8 mouse cellular contexts compared by ENCODE assay signal in the genomic region with DNA sequence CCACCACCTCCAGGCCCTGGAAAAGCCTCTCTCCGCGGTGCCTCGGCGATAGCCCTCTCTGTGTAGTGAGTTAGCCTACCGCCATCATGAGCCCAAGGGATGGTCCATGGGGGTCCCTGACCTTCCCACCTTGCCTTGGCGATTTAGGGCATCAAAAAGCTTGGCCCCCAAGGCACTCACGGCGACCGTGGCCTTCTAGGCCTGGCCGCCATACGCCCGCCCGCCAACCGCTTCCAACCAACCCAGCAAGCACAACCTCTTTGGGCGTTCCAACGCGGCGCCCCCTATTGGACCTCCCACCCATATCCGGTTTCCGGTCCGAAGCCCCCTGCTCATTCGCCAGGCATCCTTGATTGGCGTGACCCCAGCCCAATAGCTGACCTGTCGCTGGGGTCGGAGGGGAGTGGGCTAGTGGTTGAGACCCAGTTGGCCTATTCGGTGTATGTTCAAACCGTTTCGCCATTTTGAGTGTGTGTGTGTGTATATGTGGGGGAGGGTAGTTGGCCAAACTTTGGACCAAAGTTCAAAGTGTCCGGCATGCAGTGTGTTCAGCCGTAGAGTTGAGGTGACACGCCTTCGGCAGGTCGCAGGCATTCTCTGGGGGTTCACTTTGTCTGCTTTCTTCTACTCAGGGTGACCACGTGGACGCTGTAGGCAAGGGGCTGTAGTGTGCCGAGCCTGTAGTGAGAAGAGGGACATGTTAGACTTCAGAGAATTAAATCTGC. TPM values are rescaled to one million over a fixed set of nuclear protein-coding genes. Genes with fewer than 3 reads are reported as not detected.
A peak's percentile ranks its signal among the peaks of the same experiment; 100 is the strongest.
DNase-seq lines count a peak whose midpoint lies in the region; ATAC-seq and TF ChIP-seq lines count a peak whose summit lies in the region.

No protein-coding gene starts in this region.

- H3K9me3 ChIP-seq in forebrain, embryonic 15.5 days = peaks cover 9% of the 10 kb centered on the region
- H3K9me3 ChIP-seq in intestine, embryonic 15.5 days = peaks cover 24% of the 10 kb centered on the region
- no peaks in the 10 kb centered on the region; the same call in 1 of the 2 replicates for H3K9me3 ChIP-seq in lung, postnatal 0 days (ENCODE audit: low read length)

- no peak for TF ChIP-seq CTCF in lung, adult 2 months (IDR thresholded peaks at IDR 0.05; ENCODE audit: insufficient read depth, low read length)
- no peak for TF ChIP-seq CTCF in lung, postnatal 0 days (IDR thresholded peaks at IDR 0.05)

- no peak for TF ChIP-seq EP300 in lung, postnatal 0 days (IDR thresholded peaks at IDR 0.05)

- TF ChIP-seq POLR2A in lung, adult 2 months (IDR thresholded peaks at IDR 0.05; ENCODE audit: borderline replicate concordance, extremely low read depth, low read depth, low read length) = no peak

- peak overlapping the region; percentile 62 for H3K4me2 ChIP-seq in forebrain, embryonic 15.5 days (replicated peaks)
- peak overlapping the region; percentile 70 for H3K4me2 ChIP-seq in intestine, embryonic 15.5 days (replicated peaks)
- peak overlapping the region; percentile 60 for H3K4me2 ChIP-seq in lung, postnatal 0 days (replicated peaks; ENCODE audit: low read depth, low read length)

- H3K27ac ChIP-seq in forebrain, embryonic 15.5 days (replicated peaks) = peak overlapping the region; percentile 89
- H3K27ac ChIP-seq in intestine, embryonic 15.5 days = peak overlapping the region; percentile 81
- H3K27ac ChIP-seq in lung, postnatal 0 days (ENCODE audit: low read length) = no peak overlapping the region

- peak; percentile 90 for ATAC-seq in forebrain, embryonic 15.5 days (replicated peaks)
- peak; percentile 91 for ATAC-seq in intestine, embryonic 15.5 days
- peak; percentile 83 for ATAC-seq in lung, postnatal 0 days

- no peak for DNase-seq in lung, adult 2 months
- DNase-seq in lung, postnatal 25 days (ENCODE audit: low spot score) = no peak
- DNase-seq in brain, adult 2 months (ENCODE audit: low read depth, low spot score) = peak; percentile 53
- DNase-seq in lung, postnatal 0 days (ENCODE audit: low spot score) = peak; percentile 73
- peak; percentile 81 for DNase-seq in ovary, postnatal 36 days (ENCODE audit: low spot score)
- DNase-seq in urinary bladder, postnatal 25 days (ENCODE audit: low spot score) = no peak

- peaks cover 32% of the 10 kb centered on the region for H3K27me3 ChIP-seq in forebrain, embryonic 15.5 days
- H3K27me3 ChIP-seq in intestine, embryonic 15.5 days (replicated peaks) = peaks cover 27% of the 10 kb centered on the region
- peaks cover 17% of the 10 kb centered on the region for H3K27me3 ChIP-seq in lung, postnatal 0 days (replicated peaks; ENCODE audit: insufficient read depth, low read length)

- 41% methylated on average over 36 of the region's 36 CpGs for WGBS in lung, adult 2 months
- 53% methylated on average over 36 of the region's 36 CpGs for whole genome bisulfite sequencing in forebrain, embryonic 15.5 days
- 52% methylated on average over 36 of the region's 36 CpGs for WGBS in intestine, embryonic 15.5 days
- 57% methylated on average over 36 of the region's 36 CpGs for WGBS in lung, postnatal 0 days

- H3K4me3 ChIP-seq in lung, adult 2 months (replicated peaks; ENCODE audit: extremely low read depth, low read depth, low read length) = peak overlapping the region; percentile 44
- H3K4me3 ChIP-seq in forebrain, embryonic 15.5 days = peak overlapping the region; percentile 67
- peak overlapping the region; percentile 58 for H3K4me3 ChIP-seq in intestine, embryonic 15.5 days (replicated peaks)
- peak overlapping the region; percentile 40 for H3K4me3 ChIP-seq in lung, postnatal 0 days (ENCODE audit: low read depth, low read length)

- H3K4me1 ChIP-seq in lung, adult 2 months (ENCODE audit: control insufficient read depth, insufficient read depth, low read length) = no peaks in the 10 kb centered on the region
- H3K4me1 ChIP-seq in forebrain, embryonic 15.5 days = peaks cover 63% of the 10 kb centered on the region
- peaks cover 24% of the 10 kb centered on the region for H3K4me1 ChIP-seq in intestine, embryonic 15.5 days (replicated peaks)
- no peaks in the 10 kb centered on the region; the same call in 1 of the 2 replicates for H3K4me1 ChIP-seq in lung, postnatal 0 days (ENCODE audit: insufficient read depth, low read depth, low read length)

- no peaks in the 10 kb centered on the region for H3K36me3 ChIP-seq in forebrain, embryonic 15.5 days
- H3K36me3 ChIP-seq in intestine, embryonic 15.5 days = peaks cover 14% of the 10 kb centered on the region
- no peaks in the 10 kb centered on the region for H3K36me3 ChIP-seq in lung, postnatal 0 days (ENCODE audit: insufficient read depth, low read length)

- peak overlapping the region; percentile 74 for H3K9ac ChIP-seq in forebrain, embryonic 15.5 days (replicated peaks)
- peak overlapping the region; percentile 69 for H3K9ac ChIP-seq in intestine, embryonic 15.5 days
- H3K9ac ChIP-seq in lung, postnatal 0 days (replicated peaks; ENCODE audit: low read depth) = 0 out of 2 replicates have a peak overlapping the region, but pooled peaks have one; percentile 32

RNA-seq across cellular contexts. Expression of a gene that starts 11.2 kb away (rescaled TPM):
- 897 and 1,050 TPM in 2 replicates for polyA plus RNA-seq in lung, adult 2 months (2012; rRNA removed)
- 1,144 and 1,250 TPM in 2 replicates for polyA plus RNA-seq in forebrain, embryonic 15.5 days (2015; fragmentation: Nextera tagmentation; extraction: Ambion mirVana)
- polyA plus RNA-seq in intestine, embryonic 15.5 days (2015; fragmentation: Nextera tagmentation; extraction: Ambion mirVana) = 1,496 and 1,641 TPM in 2 replicates
- polyA plus RNA-seq in lung, postnatal 0 days (2015; fragmentation: Nextera tagmentation; extraction: Ambion mirVana) = 1,238 and 1,252 TPM in 2 replicates

RNA-seq across cellular contexts. Expression of a gene that starts 51.2 kb away (rescaled TPM):
- not detected in 2 replicates for polyA plus RNA-seq in lung, adult 2 months (2012; rRNA removed)
- 6.7 and 7.5 TPM in 2 replicates for polyA plus RNA-seq in forebrain, embryonic 15.5 days (2015; fragmentation: Nextera tagmentation; extraction: Ambion mirVana)
- 29.6 and 40.8 TPM in 2 replicates for polyA plus RNA-seq in intestine, embryonic 15.5 days (2015; fragmentation: Nextera tagmentation; extraction: Ambion mirVana)
- polyA plus RNA-seq in lung, postnatal 0 days (2015; fragmentation: Nextera tagmentation; extraction: Ambion mirVana) = 4.8 and 9.6 TPM in 2 replicates

Comparison
In these comparisons a context has a peak if more than half of its experiments do, and no peak if none do; other contexts are left out.
1. DNase-seq: peak in brain, adult 2 months (single experiment), lung, postnatal 0 days (single experiment) and ovary, postnatal 36 days (single experiment); none in lung, adult 2 months (single experiment), lung, postnatal 25 days (single experiment) and urinary bladder, postnatal 25 days (single experiment).
2. Peak in every context shown above with its lines, with median percentiles within 50 percentile points of each other: H3K4me3 ChIP-seq, ATAC-seq, H3K4me2 ChIP-seq and H3K9ac ChIP-seq.